Mouse (Mus musculus) limb, embryonic 10.5 days (tissue): ENCODE results near the gene Epha2. TPM values are rescaled to one million over a fixed set of nuclear protein-coding genes. Genes with fewer than 3 reads are reported as not detected.

Experiments used
- DNase-seq: peaks from one replicate; pipeline ENCODE4 v3.0.0-alpha.2; 2017; ENCODE audit warnings: low spot score
- H3K27ac ChIP-seq: fragments of 300-500 bp; sonication (generic); 2 replicates; pipeline ENCODE4 v1.5.1; 2016; ENCODE audit warnings: mild to moderate bottlenecking
- H3K27me3 ChIP-seq: fragments of 300-500 bp; sonication (generic); 2 replicates; pipeline ENCODE4 v1.6.1; 2016; ENCODE audit warnings: low read depth, mild to moderate bottlenecking; ENCODE audit not compliant: poor library complexity, severe bottlenecking
- H3K36me3 ChIP-seq: fragments of 300-500 bp; sonication (generic); 2 replicates; pipeline ENCODE4 v1.6.1; 2016; ENCODE audit warnings: mild to moderate bottlenecking, moderate library complexity
- H3K4me1 ChIP-seq: fragments of 300-500 bp; sonication (generic); 2 replicates; pipeline ENCODE4 v1.6.1; 2016
- H3K4me3 ChIP-seq: fragments of 300-500 bp; sonication (generic); 2 replicates; pipeline ENCODE4 v1.5.1; 2016; ENCODE audit warnings: mild to moderate bottlenecking, moderate library complexity
- H3K9me3 ChIP-seq: fragments of 300-500 bp; sonication (generic); replicated peaks from 2 replicates; pipeline ENCODE4 v1.6.1; 2016; ENCODE audit warnings: mild to moderate bottlenecking
- WGBS: fragments of 180-500 bp; shearing (Covaris S2); methylation state at CpG from one replicate; pipeline ENCODE4 v1.1.7; 2016; 5-methylcytosine and 5-hydroxymethylcytosine counted together
- polyA plus RNA-seq: library from polyadenylated mRNA; unstranded; fragments of >200 nt; fragmentation: Nextera tagmentation; extraction: Ambion mirVana; gene quantifications from 2 replicates; pipeline ENCODE4 v1.2.1, GENCODE M21; 2016

Epha2 gene
- polyA plus RNA-seq, 1 experiment from 2014 or later: 5.6 TPM

DNA sequence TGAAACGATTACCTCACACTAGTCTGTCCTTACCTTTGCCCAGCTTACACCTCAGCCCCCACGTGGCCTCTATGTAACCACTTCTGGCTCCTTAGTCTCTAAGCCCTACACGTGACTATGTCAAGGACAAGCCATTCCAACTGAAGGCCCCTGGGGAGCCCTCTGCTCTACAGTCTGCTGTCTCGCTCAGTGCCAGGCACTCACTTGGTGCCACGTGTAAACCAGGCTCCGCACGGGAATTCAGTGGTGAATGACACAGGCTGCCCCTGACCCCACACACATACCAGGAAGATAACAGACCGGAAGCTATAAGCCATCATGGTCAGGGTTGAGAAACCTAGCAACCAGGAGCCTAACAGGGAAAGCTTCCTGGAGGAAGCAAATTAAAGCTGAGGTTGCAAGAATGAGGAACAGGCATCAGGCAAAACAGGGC lies 46.3 kb downstream of the Epha2 start:
- Histone ChIP-seq H3K4me1 (peaks cover 27% of the 10 kb centered on the region), H3K36me3 (no peaks in the 10 kb centered on the region), H3K27me3 (no peaks in the 10 kb centered on the region), H3K9me3 (no peaks in the 10 kb centered on the region), H3K27ac (no peak overlapping the region), H3K4me3 (no peak overlapping the region)
- 75% methylated on average over 8 of the region's 8 CpGs for WGBS
- DNase-seq: no peak

DNA sequence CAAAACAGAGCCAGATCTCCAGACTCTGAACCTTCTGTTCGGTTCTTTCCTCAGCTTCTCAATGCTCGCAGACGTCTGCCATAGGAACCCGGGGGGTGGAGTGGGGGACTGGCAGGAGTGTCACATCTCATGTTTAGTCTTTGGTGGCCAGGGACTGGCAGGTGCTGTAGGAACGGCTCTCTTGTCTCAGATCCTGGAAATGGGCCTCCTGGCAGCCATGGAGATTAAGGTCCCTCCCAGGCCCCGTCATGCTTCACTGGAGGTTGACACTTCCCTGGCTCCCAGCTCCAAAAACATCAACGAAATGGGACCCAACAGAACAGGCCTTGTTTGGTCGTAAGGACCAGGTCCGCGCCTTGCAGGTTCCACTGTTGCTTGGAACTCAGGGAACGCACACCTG lies 47.6 kb downstream of the Epha2 start:
- Histone ChIP-seq H3K9me3 (no peaks in the 10 kb centered on the region), H3K4me1 (peaks cover 33% of the 10 kb centered on the region), H3K27ac (0 out of 2 replicates have a peak overlapping the region, but pooled peaks have one; percentile 21), H3K4me3 (no peak overlapping the region), H3K27me3 (no peaks in the 10 kb centered on the region), H3K36me3 (no peaks in the 10 kb centered on the region)
- DNase-seq: no peak
- 80% methylated on average over 11 of the region's 11 CpGs for WGBS

DNA sequence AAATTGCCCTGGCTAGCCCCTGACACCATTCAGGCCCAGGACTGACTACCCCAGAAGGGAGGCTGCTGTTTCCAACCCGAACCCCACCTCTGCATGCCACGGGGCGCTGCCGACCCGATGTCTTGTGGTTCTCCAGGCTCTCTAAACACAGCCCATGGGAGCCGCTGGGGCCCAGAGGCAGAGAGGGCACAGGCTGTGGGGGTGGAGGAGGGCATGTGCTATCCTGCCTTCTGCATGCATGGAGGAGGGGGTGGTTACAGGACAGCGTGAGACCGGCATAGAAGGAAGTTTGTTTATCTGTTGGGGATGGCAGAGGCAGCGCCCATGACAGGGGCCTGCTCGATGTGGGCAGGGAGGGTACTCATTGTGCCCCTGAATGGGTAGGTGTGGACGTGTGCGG lies 49.0 kb downstream of the Epha2 start:
- Histone ChIP-seq H3K9me3 (no peaks in the 10 kb centered on the region), H3K4me3 (no peak overlapping the region), H3K27me3 (no peaks in the 10 kb centered on the region), H3K36me3 (no peaks in the 10 kb centered on the region), H3K27ac (peak overlapping the region; percentile 21; the same call in 1 of the 2 replicates), H3K4me1 (peaks cover 37% of the 10 kb centered on the region)
- DNase-seq: no peak
- WGBS: 86% methylated on average over 12 of the region's 12 CpGs

DNA sequence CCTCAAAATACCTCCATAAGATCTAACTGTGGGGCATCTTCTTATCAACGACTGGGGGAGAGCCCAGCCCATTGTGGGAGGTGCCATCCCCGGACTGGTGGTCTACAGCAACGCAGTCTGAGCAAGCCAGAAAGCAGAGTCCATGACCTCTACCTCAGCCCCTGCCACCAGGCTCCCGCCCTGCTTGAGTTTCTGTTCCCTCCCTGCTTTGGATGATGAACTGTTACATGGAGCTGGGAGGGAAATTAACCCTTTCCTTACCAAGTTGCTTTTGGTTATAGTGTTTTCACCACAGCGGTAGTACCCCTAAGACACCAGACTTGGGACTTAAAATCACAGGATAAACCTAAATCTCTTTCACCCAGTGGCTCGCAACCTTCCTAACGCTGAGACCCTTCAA lies 50.9 kb downstream of the Epha2 start:
- no peaks in the 10 kb centered on the region for H3K9me3 ChIP-seq
- H3K27ac ChIP-seq: no peak overlapping the region
- H3K36me3 ChIP-seq: no peaks in the 10 kb centered on the region
- H3K4me3 ChIP-seq: no peak overlapping the region
- peaks cover 37% of the 10 kb centered on the region for H3K4me1 ChIP-seq
- 61% methylated on average over 7 of the region's 7 CpGs for WGBS
- H3K27me3 ChIP-seq: no peaks in the 10 kb centered on the region
- no peak for DNase-seq

DNA sequence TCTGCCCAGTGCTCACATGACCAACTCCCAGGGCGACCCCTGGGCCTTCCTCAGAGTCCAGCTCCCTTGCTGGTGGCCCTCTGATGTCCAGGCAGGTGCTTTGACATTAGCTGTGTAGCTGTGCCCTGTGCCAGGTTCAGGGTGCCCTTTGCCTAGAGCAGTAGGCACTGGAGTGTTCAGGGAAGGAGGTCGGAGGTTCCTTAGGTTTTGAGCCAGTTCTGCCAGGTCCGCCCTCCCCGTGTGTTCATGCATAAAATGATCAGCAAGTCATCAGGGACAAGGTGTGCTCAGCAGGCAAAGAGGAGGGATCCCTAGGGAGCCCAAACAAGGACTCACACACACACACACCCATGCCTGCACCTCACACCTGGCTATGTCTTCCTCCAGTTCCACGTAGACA lies 51.9 kb downstream of the Epha2 start:
- WGBS: 82% methylated on average over 5 of the region's 5 CpGs

DNA sequence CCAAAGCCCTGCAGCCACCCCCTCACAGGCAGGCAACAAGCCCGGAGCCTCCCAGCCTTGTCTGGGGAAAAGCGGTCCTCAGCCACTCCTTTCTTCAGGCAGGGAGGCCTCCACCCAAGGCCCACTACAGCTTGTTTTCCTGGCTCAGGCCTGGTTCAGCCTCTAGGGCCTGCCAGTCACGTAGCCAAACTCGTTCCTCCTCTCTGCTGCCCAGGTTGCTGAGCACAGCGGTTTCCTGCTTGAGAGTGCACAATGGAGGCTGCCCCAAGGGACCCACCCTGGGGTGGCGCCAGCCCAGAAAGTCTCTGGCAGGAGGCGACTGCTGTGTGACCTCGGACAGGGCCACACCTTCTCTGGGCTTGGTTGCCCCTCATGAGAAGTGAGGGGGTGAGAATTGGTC lies 52.8 kb downstream of the Epha2 start:
- H3K9me3 ChIP-seq: no peaks in the 10 kb centered on the region
- 0 out of 2 replicates have a peak overlapping the region, but pooled peaks have one; percentile 25 for H3K27ac ChIP-seq
- 74% methylated on average over 8 of the region's 8 CpGs for WGBS
- no peak for DNase-seq
- no peak overlapping the region for H3K4me3 ChIP-seq
- no peaks in the 10 kb centered on the region for H3K27me3 ChIP-seq
- no peaks in the 10 kb centered on the region for H3K36me3 ChIP-seq
- H3K4me1 ChIP-seq: peaks cover 25% of the 10 kb centered on the region

More for the DNA sequence above, 51.9 kb downstream of the Epha2 start:
- H3K4me1 ChIP-seq: peaks cover 29% of the 10 kb centered on the region
- H3K4me3 ChIP-seq: no peak overlapping the region
- DNase-seq: no peak
- no peaks in the 10 kb centered on the region for H3K27me3 ChIP-seq
- no peak overlapping the region for H3K27ac ChIP-seq
- H3K9me3 ChIP-seq: no peaks in the 10 kb centered on the region
- no peaks in the 10 kb centered on the region for H3K36me3 ChIP-seq

DNA sequence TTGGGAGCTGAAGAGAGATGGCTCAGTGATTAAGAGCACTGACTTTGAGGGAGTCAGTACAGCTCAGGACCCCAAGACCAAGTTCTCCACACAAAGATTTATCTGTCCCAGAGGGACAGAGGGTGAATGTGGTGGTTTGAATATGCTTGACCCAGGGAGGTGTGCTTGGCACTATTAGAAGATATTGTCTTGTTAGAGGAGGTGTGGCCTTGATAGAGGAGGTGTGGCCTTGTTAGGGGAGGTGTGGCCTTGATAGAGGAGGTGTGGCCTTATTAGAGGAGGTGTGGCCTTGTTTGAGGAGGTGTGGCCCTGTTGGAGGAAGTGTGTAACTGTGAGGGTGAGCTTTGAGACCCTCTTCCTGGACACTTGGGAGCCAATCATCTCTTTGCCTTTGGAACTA lies 56.8 kb downstream of the Epha2 start:
- H3K4me3 ChIP-seq: no peak overlapping the region
- H3K27ac ChIP-seq: no peak overlapping the region
- peaks cover 14% of the 10 kb centered on the region for H3K4me1 ChIP-seq
- H3K9me3 ChIP-seq: no peaks in the 10 kb centered on the region
- peaks cover 20% of the 10 kb centered on the region for H3K27me3 ChIP-seq
- DNase-seq: no peak
- no peaks in the 10 kb centered on the region for H3K36me3 ChIP-seq

DNA sequence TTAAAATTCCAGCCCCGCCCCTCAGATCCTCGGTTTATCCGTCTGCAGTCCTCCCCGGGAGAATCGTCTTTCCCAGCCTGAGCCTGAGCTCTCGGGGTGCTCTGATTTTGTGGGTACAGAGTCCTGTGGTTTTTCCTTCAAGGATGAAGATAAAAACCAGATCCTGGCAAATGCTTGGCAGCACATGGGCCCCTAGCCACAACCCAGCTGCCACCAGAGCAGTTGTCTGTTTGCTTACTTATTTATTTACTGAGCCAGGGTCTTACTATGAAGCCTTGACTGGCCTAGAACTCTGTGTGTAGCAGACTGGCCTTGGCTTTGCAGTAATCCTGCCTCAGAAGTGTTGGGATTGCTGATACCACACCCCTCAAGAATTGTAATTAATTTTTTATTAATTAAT lies 58.2 kb downstream of the Epha2 start:
- Histone ChIP-seq H3K27ac (no peak overlapping the region), H3K9me3 (no peaks in the 10 kb centered on the region), H3K4me1 (peaks cover 9% of the 10 kb centered on the region; the same call in 1 of the 2 replicates), H3K36me3 (no peaks in the 10 kb centered on the region), H3K4me3 (no peak overlapping the region), H3K27me3 (peaks cover 30% of the 10 kb centered on the region)
- DNase-seq: no peak
- 91% methylated on average over 6 of the region's 6 CpGs for WGBS

DNA sequence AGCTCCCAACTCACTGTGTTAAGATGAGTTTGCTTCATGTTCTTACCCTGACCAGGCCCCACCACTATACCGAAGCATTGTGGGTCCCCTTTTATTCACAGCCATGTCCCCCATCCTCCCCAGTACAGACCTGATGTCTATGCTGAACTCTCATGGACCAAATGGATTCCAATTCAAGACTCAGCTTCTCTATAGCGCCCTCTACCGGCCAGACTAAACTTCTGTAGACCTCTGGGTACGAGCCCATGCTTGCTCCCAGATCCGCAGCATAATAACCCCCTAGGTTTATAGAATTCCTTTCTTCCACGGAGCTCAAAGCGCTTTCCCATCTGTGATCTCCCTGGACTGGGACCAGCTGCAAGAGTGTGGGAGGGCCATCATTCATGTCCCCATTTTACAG lies 59.8 kb downstream of the Epha2 start:
- Histone ChIP-seq H3K4me3 (no peak overlapping the region), H3K27ac (no peak overlapping the region), H3K27me3 (peaks cover 46% of the 10 kb centered on the region), H3K9me3 (no peaks in the 10 kb centered on the region), H3K4me1 (peaks cover 9% of the 10 kb centered on the region; the same call in 1 of the 2 replicates), H3K36me3 (no peaks in the 10 kb centered on the region)
- peak; percentile 69 for DNase-seq
- 28% methylated on average over 7 of the region's 7 CpGs for WGBS

DNA sequence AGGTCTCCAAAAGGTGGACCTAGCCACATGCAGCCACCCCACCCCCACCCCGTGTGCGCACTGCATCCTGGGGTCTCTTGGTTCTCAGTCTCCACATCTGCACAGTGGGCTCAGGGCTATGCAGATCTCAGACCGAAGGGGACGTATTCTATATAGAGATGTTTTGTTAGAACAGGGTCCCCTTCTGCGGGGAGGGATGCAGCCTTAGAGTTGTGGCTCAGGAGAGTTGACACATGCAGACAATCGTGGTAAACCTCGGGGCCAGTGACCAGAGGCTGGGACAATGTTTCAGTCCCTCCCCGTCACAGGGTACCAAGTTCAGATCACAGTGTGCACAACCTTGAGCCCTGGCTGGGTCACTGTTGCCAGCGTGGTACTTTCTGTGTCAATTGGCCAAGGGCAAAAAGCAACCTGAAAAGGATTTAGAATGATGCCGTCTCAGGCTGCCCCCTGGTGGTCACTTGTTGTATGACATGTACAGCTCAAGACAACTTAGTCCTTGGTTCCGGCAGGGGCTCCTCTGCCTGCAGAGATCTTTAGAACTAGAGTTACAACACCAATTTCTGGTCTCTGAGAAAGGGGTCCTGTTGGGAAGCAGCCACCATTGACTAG lies 62.0 kb downstream of the Epha2 start:
- DNase-seq: peak; percentile 95
- WGBS: 29% methylated on average over 11 of the region's 11 CpGs
- no peaks in the 10 kb centered on the region for H3K36me3 ChIP-seq
- H3K27me3 ChIP-seq: peaks cover 68% of the 10 kb centered on the region
- H3K4me1 ChIP-seq: peaks cover 12% of the 10 kb centered on the region
- H3K9me3 ChIP-seq: no peaks in the 10 kb centered on the region
- H3K27ac ChIP-seq: no peak overlapping the region
- no peak overlapping the region for H3K4me3 ChIP-seq

DNA sequence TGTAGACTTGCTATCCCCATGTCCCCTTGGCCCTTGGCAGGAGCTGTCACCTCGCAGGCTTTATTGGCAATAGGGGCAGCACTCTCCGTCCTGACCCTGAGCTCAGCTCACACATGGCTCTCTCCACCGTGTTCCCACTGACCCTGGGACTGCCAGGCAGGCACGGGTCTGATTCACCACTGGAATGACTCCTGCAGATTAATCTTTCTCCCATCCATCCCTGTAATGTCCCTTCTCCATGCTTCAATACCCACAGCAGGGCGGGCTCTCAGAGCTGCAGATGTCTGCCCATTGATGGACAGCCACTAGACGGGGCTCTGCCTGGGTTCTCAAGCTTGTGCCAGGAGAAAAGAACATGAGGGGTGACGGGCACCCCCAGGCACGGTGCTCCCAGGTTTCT lies 64.1 kb downstream of the Epha2 start:
- DNase-seq: no peak
- Histone ChIP-seq H3K4me3 (no peak overlapping the region), H3K27ac (no peak overlapping the region), H3K9me3 (no peaks in the 10 kb centered on the region), H3K36me3 (no peaks in the 10 kb centered on the region), H3K27me3 (peaks cover 89% of the 10 kb centered on the region), H3K4me1 (peaks cover 16% of the 10 kb centered on the region)
- 66% methylated on average over 8 of the region's 8 CpGs for WGBS

DNA sequence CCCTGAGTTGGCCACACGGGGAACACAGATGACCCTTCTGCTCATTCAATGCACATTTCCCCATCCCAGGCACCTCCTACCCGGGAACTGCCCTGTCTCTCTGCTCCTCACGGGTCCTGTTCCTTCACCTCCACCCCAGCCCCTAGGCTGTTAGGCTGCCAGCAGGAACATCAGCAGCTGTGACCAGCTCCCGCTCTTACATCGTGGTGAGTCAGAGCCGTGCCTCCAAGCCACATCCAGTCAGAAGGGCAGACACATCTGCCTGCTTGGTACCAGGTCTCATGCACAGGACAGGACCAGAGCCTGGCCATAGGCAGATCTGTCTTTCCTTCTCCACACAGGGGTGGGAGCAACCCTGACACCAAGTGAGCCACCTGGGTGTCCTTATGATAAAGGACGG lies 64.8 kb downstream of the Epha2 start:
- WGBS: 51% methylated on average over 7 of the region's 7 CpGs
- DNase-seq: no peak
- H3K36me3 ChIP-seq: no peaks in the 10 kb centered on the region
- no peak overlapping the region for H3K27ac ChIP-seq
- peaks cover 16% of the 10 kb centered on the region for H3K4me1 ChIP-seq
- H3K27me3 ChIP-seq: peaks cover 96% of the 10 kb centered on the region
- H3K4me3 ChIP-seq: no peak overlapping the region
- no peaks in the 10 kb centered on the region for H3K9me3 ChIP-seq

DNA sequence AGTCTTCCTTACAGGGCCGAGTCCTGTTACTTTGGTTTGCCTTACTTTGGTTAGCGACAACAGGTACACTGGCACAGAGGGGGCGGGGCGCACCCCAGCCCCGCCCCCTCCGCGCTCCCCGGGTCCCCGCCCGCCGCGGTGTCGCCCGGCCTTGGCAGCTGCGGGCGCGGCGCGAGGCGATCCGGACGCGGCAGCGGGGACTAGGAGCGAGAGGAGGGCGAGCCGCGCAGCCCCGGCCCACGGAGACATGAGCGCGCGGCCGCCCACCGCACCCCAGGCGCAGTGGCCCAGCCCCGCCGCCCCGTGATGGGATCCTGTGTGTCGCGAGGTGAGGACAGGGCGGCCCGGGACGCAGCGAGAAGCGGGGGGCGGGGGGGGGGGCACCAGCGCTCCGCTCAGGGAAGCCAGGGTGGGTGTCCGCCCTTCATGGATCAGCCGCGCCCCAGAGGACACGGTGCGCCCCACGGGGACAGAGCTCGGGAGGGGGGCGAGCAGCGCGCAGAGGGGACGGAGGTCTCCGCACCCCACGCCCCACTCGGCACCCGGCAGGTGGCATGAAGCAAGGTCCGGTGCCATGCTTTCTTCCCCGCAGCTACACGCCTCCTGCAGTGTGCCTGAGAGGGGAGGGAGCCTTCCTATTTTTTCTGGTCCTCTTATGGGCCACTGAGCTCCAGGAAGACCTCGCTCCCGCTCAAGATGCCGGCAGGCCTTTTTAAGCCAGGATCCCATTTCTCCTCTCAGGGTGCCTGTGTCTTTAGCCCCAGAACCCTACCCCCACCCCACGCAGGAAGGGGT lies 67.2 kb downstream of the Epha2 start, which contains the start of gene Fam131c:
Fam131c (plus strand) TSS at position 224 of the 795 bp plus-strand sequence.
- no peaks in the 10 kb centered on the region for H3K9me3 ChIP-seq
- peak within 1 kb of the TSS; percentile 70 for H3K4me3 ChIP-seq
- peak within 1 kb of the TSS; percentile 68 for H3K27ac ChIP-seq
- H3K4me1 ChIP-seq: peaks cover 11% of the 10 kb centered on the region
- under 1% methylated on average over 62 of the region's 71 CpGs for WGBS
- no peaks in the 10 kb centered on the region for H3K36me3 ChIP-seq
- peaks cover 87% of the 10 kb centered on the region for H3K27me3 ChIP-seq
- DNase-seq: peak; percentile 56
